Mouse (Mus musculus): ENCODE measurements at regions not wholly inside any gene's neighbourhood (a gene's known extent, or its start where the extent isn't known, plus 50 kb on each side); places are given as distances from the start of the nearest gene placed in this dataset.

DNA sequence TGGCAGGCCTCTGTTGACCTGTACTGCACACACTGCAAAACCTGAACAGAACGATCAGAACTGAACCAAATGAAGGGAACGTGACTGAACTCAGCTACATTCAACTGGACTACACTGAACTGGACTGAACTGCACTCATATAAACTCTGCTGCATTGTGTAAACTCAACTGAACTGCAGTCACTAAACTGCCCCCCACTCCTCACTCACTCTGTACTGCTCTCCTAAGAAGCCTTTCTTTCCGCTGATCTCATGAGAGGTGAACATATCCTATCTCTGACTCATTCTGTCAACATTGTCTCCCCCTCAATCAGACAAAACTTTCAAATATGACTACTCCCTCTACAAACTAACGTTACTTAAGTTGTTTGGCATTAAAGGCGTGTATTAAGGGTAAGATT lies 324.5 kb upstream of the Cdh9 start:
- DNase-seq (ENCODE audit: low read depth, low spot score) = no peak

DNA sequence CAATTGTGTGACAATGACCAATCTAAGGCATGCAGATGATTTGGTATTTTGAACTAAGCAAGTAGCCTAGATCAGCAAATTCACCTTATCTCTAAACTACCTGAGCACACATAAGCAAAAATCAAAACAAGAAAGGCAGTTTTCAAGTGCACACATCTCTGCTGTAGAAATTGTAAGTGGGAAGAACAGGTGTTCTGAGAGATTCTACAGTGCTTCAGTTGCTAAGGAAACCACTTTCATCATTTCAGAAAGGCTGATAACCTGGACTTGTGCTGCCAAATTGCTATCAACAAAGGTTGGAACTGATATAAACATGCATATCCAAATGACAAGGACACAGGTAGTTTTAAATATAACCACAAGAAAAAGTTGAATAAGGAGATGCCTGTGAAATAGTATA lies 322.4 kb upstream of the Cdh9 start:
- DNase-seq (ENCODE audit: low read depth, low spot score) = no peak

DNA sequence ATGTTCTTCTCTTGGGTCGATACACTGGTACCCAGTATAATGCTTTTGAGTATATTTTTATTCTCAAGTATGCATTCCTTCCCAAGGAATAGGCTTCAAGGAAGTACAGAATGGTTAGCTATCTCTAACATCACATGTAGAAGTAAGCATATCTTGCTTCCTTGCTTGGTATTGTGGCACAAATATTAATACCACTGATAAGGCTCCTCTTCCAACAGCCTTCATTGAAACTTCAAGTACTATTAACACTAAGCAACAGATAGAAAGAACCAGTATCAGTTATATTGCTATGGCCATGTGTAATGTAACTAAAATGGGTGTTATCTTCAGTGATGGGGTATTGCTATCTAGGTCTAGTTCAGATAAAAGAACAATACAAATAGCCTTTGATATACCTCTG lies 316.9 kb upstream of the Cdh9 start:
- DNase-seq (ENCODE audit: low read depth, low spot score) = no peak

DNA sequence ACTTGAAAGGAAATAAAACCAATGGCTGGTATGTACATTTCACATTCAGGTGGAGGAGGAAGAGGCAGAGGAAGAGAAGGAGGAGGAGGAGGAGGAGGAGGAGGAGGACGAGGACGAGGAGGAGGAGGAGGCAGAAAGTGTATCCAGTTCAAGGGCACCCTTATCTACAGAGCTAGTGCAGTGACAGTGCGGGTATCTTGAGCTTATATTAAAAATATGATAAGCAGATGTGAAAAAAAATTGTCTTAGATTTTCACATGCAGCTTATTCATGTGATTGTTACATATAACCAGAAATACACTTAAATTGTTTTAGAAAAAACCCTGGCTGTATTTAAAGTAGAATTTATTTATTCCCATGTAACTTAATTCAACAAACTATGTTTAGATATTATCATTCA lies 310.8 kb upstream of the Cdh9 start:
- no peak for DNase-seq (ENCODE audit: low read depth, low spot score)

DNA sequence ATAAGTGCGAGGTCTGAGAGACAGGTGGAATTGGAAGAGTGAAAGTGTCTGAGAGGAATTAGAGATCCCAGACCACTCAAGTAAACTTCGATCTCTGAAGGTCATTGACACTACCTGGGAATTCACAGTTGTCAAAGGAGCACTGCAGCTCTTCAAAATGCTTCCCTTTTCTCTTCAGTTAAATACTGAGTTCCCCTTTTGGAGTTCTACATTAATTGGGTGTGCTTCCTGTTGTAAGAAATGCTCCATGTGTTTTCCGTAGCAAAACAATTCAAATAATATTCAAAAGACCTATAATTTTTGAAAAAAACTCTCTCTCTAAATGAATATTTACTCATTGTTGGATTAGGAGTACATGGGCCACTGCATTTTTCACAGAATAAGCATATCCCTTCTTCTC lies 305.5 kb upstream of the Cdh9 start:
- no peak for DNase-seq (ENCODE audit: low read depth, low spot score)

DNA sequence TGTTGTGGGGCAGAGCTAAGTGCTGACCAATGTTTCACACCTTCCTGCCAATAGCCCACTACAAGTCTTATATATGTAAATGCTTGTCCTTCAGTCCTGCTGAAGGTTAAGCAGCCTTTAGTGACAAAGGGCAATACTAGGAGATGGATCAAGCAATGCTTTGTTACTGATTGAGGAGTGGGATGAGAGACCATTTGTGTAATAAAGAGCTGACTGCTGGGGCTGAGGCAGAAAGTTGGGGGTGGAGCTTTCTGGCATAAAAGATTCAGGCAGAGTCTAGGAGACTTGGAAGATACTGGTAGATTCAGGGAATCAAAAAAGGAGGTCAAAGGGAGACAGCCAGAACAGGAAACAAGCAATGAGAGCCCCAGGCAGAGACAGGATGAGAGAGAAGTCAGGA lies 281.9 kb upstream of the Cdh9 start:
- no peak for DNase-seq (ENCODE audit: low read depth, low spot score)

DNA sequence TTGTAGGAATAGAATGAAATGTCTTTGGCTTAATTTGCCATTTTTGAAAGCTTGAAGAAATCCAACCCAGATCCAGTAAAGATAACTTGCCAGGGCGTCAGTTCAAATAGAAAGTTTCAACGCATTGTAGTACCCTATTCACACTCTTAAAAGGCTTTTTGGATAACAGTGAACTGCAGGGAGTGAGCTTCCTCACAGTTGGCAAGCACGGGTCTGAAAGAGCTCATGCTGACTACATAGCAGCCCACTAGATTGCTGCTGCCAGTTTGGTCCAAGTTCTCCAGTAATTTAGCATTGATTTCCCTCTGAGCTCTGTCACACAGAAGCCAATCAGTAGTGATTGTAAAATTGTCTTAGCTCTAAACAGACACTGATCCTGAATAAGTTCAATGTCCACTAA lies 237.3 kb upstream of the Cdh9 start:
- DNase-seq (ENCODE audit: low read depth, low spot score) = peak; percentile 18

DNA sequence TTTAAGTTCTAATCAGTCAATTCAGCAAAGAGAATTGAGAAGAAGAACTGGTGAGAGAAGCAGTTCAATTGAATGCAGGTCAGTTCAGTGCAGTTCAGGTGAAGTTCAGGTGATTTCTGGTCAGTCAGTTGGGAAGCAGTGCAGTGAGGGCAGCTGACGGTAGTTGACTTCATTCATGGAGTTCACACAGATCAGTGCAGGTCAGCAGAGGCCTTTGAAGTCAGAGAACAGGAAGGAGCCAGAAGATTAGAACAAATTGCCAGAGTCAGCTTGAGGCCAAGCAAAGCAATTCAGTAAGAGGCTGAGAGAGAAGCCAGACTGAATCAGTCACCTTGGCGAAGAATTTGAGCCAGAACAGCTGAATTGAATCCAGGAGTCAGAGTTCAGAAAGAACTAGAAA lies 235.7 kb upstream of the Cdh9 start:
- DNase-seq (ENCODE audit: low read depth, low spot score) = no peak

DNA sequence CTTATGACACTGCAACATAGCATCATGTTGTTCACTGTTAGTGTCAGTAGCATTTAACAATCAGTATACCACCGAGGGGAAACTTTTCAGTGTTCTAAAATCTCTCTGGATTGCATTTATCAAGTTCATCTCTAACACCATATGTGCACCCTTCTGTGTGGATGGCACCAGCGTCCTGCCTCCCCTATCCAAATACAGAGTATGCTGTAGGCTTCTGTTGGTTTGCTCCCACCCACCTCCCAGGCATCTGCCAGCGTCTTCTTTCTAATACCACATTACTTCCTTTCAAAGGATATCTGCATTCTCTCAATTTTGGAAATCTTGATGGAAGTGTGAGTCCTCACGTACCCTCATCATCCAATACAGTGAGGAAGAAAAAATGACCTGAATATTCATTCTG lies 208.0 kb upstream of the Cdh9 start:
- DNase-seq (ENCODE audit: low read depth, low spot score) = no peak

DNA sequence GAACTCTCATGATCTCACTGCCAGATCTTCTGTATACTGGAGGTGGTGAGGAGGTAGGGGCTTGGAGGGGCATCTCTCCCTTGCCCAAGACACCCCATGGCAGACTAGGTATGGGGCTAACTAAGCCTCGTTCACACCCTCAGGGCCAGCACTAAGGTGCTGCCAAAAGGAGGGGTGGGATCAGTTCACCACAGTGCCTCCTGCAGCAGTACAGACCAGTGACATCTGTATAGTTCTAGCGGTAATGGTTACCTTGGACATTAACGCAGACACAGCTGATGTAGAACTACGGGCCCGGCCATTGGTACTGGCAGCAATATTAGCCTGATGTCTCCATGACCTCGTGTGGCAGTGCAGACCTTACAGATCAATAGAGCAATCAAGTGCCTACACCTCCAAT lies 196.0 kb upstream of the Cdh9 start:
- DNase-seq (ENCODE audit: low read depth, low spot score) = no peak

DNA sequence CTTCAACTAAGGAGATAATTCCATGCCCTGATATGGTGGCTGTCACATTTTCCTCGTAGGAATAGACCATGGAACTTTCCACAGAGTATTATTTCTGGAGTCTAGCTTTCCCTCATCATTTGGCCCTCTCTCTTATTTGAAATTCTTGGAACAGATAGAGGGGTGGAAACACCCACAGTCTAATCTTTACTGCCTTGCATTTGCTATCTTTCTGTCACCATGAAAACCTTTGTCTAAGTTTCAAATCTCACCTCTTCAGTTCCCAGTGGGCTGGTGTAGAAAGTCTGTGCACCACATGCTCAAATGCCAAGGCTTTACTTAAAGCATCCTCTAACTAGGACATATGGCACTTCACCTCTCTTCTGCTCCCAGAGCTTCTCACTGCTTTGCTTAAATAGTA lies 187.3 kb upstream of the Cdh9 start:
- DNase-seq (ENCODE audit: low read depth, low spot score) = no peak

DNA sequence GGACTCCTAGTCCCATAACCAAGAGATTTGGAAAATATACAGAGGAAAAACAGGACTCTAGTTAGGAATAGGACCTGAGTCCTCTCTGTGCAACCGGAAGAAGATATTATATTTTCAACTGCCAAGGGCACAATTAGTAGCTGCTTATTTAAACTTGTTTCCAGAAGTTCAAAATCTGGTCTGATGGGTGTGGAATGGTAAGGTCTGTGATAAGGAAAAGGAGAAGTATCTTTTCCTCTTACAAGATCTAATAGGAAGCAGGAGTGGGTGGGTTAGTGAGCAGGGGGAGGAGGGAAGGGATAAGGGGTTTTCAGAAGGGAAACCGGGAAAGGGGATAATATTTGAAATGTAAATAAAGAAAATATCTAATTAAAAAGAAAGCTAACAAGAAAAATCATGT lies 173.4 kb upstream of the Cdh9 start:
- no peak for DNase-seq (ENCODE audit: low read depth, low spot score)

DNA sequence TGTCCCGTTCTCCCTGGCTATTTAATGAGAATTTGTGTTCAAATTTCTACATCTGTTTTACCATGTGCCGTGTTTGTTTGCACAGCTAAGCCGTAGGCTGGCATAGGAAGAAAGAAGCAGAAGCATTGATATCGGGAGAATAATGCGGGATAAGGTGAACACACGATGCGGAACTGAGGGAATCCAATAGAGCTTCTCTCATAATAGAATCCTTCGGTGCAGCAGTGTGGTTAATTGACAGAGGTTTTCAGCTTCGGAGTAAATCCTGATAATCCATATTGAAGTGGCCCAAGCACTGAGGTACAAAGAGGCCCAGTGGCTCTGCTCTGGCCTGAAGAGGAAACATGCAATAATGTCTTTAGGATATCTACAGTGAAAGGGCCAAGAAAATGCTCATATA lies 172.2 kb upstream of the Cdh9 start:
- DNase-seq (ENCODE audit: low read depth, low spot score) = no peak

DNA sequence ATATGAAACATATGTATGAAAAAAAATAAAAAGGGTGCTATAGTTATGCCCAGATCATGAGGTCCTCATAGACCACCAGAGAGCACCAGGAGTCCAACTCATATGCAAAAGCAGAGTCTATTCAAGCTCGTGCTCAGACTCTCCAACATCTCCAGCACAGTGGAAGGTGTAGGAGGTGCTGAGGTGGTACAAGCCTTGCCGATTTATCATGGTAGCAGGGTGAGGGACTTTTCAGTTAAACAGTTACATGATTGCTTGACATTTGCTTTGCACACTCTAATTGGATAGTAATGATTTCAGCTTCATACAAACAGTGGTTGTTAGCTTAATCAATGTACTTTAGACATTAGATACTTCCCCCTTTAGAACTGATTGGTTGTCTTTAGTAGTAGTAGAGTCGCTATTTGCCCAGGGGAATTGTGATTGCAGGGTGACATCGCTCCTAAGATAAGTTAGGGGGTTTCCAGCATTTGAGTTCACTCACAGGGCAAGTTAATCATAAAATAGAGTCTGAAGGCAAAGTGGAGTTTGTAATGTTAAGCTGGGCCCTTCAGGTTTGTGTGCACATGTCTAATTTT lies 162.3 kb upstream of the Cdh9 start:
- DNase-seq (ENCODE audit: low read depth, low spot score) = no peak

DNA sequence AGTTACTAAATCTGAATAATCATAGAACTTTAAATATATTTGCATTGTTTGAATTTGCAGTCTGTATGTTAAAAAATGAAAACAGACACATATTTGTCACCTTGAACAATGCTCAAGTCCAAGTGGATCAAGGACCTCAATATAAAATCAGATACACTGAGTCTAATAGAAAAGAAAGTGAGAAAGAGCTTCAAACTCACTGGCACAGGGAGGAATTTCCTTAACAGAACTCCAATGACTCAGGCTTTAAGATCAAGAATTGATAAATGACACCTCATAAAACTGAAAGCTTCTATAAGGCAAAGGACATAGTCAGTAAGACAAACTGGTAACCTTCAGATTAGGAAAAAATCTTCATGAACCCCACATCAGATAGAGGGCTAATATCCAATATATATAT lies 161.8 kb upstream of the Cdh9 start:
- no peak for DNase-seq (ENCODE audit: low read depth, low spot score)

DNA sequence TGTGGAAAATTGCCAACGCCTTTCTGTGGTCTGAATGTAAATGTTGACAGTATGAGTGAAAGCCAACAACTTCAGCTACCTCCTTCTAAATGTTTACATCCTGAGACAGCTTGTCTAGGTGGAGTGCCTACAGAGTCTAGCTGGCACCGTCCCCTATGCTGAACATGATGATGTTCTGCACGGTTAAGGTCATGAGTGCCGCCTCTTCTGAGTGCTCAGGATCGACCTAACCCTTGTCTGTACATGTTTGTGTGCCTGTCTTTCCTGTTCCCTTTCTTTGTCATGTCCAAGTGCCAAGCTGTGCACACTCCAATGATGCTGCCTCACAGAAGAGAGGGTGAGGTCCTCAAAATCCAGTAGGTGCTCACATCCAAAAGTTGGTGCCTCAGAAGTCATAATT lies 111.7 kb upstream of the Cdh9 start:
- no peak for DNase-seq (ENCODE audit: low read depth, low spot score)

DNA sequence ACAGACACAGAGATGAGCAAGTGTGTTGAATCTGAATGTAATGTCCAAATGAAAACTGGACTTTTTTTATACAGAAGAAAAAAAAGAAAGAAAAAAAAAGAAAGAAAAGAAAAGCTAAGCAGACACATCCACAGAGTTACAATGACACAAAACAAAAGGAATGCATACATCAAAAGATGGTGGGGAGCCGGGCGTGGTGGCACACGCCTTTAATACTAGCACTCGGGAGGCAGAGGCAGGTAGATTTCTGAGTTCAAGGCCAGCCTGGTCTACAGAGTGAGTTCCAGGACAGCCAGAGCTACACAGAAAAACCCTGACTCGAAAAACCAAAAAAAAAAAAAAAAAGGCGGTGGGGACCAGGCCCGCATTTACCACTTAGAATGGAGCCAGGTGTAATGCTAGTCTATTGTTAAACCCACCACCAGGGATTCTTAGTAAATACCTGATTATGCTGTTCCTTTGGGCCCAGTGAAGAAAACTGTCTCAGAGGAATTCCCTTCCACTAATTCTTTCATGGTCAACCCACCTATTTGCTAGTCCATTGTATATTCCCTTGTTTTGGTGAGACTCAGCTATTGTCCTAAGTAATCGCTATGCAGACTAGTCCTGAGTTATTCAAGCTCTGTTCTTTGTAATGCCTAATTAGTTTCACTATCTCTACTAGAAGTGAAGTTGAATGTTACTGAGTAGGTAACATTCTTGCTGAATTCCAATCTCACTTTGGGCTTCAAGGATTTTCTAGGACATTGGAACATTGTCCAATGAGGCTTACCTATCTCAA lies 99.0 kb upstream of the Cdh9 start:
- no peak for DNase-seq (ENCODE audit: low read depth, low spot score)

DNA sequence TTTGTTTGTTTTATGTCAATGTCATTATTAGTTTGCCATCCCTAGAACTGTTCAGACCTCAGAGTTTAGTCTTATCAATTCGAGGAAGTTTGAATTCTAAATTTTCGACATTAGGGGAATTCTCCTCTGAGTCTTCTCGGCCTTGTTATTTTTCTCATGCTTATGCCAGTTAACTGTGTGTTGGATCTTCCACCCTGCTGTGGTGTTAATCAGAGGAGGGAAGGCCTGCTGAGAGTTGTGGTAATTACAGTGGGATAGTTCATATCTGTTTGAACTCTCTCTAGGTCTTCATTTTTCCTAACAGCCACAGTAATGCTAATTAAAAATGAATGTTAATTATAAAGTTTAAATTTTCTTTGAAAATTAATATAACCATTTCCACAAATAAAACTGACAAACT lies 88.9 kb upstream of the Cdh9 start:
- no peak for DNase-seq (ENCODE audit: low read depth, low spot score)

DNA sequence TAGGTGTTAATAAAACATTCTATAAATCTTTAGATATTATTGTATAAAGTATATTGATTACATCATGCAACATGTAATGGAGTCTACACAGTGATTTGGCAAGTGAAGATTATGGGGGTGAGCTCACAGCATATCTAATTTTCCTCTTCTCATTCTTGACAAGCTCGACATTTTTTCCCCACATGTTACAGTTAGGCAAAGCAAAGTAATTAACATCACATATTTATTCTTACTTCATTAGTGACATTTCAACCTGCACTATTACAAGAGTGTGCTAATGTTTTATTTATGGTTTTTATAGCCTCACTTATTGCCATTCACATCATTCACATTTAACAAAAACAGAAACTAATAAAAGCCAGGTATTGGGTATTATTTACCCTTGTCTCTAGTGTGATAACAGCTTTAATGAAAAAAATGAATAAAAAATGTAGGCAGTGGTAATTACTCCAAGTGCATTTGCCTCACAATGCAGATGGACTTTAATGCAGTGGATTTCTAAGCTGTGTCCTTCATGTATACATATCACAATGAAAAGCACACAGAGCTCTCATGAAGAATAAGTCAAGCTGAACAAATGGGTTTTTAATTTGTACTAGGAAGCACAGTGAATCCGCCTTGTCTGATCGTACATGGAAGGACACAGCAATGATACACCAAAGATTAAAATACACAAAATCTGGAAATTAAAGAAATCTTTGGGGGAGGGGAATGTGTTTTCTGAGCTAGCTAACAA lies 75.5 kb upstream of the Cdh9 start:
- DNase-seq (ENCODE audit: low read depth, low spot score) = no peak

DNA sequence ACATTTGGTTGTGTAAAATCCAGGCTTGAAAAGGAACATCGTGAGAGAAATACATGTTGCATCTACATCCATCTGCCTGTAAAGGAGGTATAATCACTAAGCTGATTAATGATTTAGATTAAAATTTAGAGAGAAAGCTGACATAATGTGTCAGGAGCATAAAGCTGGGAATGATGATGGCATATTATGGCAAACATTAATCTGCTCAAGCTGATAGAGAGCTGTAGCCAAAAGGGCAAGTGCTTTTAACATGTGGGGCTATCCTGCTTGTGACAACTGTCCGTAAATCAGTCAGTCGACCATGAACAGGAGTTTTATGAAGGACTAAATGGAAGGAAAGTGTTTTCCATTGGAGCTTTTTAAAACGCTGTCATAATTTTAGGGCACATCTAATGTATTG lies 74.9 kb upstream of the Cdh9 start:
- DNase-seq (ENCODE audit: low read depth, low spot score) = no peak

DNA sequence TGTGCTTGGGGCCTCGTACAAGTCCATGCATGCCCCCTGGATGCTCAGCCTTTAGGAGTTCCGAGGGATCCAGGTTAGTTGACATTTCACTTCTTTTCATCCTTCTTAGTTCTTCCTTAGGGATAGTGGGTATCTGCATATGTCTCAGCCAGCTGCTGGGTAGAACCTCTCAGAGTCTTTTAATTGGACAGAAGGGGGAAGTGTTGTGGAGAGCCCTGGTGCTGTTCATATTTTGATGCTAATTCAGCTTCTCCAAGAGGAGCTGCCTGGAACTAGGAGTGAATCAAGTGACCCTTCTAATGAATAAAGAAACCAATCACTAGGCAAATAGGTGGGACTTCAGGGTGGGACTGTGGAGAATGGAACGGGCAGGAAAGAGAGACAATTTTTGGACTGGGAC lies 67.3 kb upstream of the Cdh9 start:
- DNase-seq (ENCODE audit: low read depth, low spot score) = no peak
